8 mouse cellular contexts compared by ENCODE assay signal in the genomic region with DNA sequence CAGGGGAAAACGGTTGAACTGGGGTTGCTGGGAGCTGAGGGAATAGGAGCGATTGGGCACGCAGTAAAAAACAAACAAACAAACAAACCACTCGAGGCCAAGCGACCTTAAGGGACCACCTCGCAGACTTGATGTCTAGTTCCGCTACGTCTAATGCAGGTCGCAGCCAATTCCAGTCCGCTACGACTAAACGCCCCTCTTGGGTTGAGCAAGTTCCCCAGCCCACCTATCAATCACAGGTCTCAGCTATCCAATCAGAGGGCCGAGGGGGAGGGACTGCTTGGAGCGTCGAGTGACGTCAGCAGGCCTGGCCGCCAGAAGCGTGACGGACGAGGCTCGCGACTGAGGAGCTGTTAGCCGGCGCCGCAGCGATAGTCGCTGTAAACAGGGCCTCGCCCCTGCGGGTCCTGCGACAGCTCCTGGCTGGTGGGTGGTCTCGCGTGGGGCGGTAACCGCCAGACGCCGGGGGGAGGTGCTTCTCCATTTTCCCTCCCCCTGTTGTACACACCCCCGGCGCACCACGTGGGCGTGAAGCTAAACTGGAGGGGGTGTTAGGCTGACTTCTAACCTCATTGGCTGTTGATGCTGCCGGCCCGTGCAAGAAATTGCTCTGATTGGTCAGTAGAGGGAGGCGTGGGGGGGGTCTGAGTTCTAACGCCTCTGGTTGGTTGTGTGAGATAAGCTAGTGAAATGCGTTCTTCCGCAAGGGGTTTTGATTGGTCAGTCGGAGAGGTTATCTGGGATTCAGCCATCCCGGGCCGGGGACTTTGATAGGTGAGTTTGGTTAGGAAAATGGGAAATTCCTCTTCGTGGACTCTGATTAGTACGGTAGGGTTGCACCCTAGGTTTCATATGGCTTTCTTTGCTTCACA. TPM values are rescaled to one million over a fixed set of nuclear protein-coding genes. Genes with fewer than 3 reads are reported as not detected.
DNase-seq lines count a peak whose midpoint lies in the region; ATAC-seq and TF ChIP-seq lines count a peak whose summit lies in the region.

A gene (minus strand): TSS at position 205 of the 872 bp plus-strand sequence.

- peak within 1 kb of the TSS; percentile 67 for H3K4me3 ChIP-seq in cortical plate, adult 2 months (ENCODE audit: insufficient read depth, low read length)
- H3K4me3 ChIP-seq in megakaryocyte, embryonic 14.5 days (replicated peaks) = peak within 1 kb of the TSS; percentile 97

- TF ChIP-seq POLR2A in cortical plate, adult 2 months (IDR thresholded peaks at IDR 0.05; ENCODE audit: extremely low read depth, insufficient read depth, low read length) = peak; percentile 95

- peaks cover 42% of the 10 kb centered on the region for H3K36me3 ChIP-seq in megakaryocyte, embryonic 14.5 days (replicated peaks; ENCODE audit: low read length)

- H3K27ac ChIP-seq in cortical plate, adult 2 months (ENCODE audit: insufficient read depth, low read length) = peak within 1 kb of the TSS; percentile 89

- peak; percentile 86 for ATAC-seq in activated CD4-positive, CD25-positive, alpha-beta regulatory T cell, adult 4 months

- H3K27me3 ChIP-seq in megakaryocyte, embryonic 14.5 days (replicated peaks) = no peaks in the 10 kb centered on the region

- peaks cover 3% of the 10 kb centered on the region; the same call in 1 of the 2 replicates for H3K4me1 ChIP-seq in cortical plate, adult 2 months (ENCODE audit: control insufficient read depth, insufficient read depth, low read length)
- H3K4me1 ChIP-seq in megakaryocyte, embryonic 14.5 days = peaks cover 43% of the 10 kb centered on the region

- no peaks in the 10 kb centered on the region for H3K9me3 ChIP-seq in megakaryocyte, embryonic 14.5 days

- DNase-seq in gastrocnemius, adult 8-10 months (ENCODE audit: low spot score in 2 of 2) = peak; percentile 97
- peak; percentile 95 for DNase-seq in hindlimb bud, embryonic 11.5 days (ENCODE audit: extremely low spot score, low read depth, low spot score)
- peak; percentile 96 to 100 for DNase-seq in left cerebral cortex, adult 8-10 months (ENCODE audit: low spot score in 2 of 2)
- peak; percentile 99 to 100 for DNase-seq in right cerebral cortex, postnatal 10 days (ENCODE audit: low spot score in 2 of 2)
- DNase-seq in urinary bladder, postnatal 25 days (ENCODE audit: low spot score) = peak; percentile 94

- TF ChIP-seq CTCF in cortical plate, adult 2 months (IDR thresholded peaks at IDR 0.05; ENCODE audit: extremely low read depth, insufficient read depth, low read length) = no peak

RNA-seq across cellular contexts. Expression of the gene that starts here (rescaled TPM):
- polyA plus RNA-seq in activated CD4-positive, CD25-positive, alpha-beta regulatory T cell, adult 4 months (2017; shearing (Covaris generic)) = not detected
- 0.86 and 1.7 TPM in 2 replicates for polyA plus RNA-seq in cortical plate, adult 2 months (2012; rRNA removed)
- total RNA-seq in gastrocnemius, adult 8-10 months (2022) = not detected
- under 1 TPM in 2 of 4 experiments, not detected in 2; 0.84 to 0.98 TPM for total RNA-seq in left cerebral cortex, adult 8-10 months (2022)
- polyA plus RNA-seq in megakaryocyte, embryonic 14.5 days (2012; ENCODE audit: insufficient read depth, low replicate concordance) = not detected in 2 replicates

Comparison
In these comparisons a context has a peak if more than half of its experiments do, and no peak if none do; other contexts are left out.
1. Peak in every context shown above with its lines: DNase-seq, ATAC-seq, H3K4me3 ChIP-seq and H3K27ac ChIP-seq.
2. Peak in ATAC-seq in activated CD4-positive, CD25-positive, alpha-beta regulatory T cell, adult 4 months; RNA of the gene not detected or under 1 TPM.
3. Peak in DNase-seq in gastrocnemius, adult 8-10 months; RNA of the gene not detected or under 1 TPM.
4. Peak in DNase-seq in left cerebral cortex, adult 8-10 months; RNA of the gene not detected or under 1 TPM.